Mouse (Mus musculus) hindbrain, postnatal 0 days (tissue): Measurements from ENCODE around the gene Cabcoco1. TPM values are rescaled to one million over a fixed set of nuclear protein-coding genes. Genes with fewer than 3 reads are reported as not detected.
A peak's percentile ranks its signal among the peaks of the same experiment; 100 is the strongest.

Experiments used
- ATAC-seq: fragments of 200-750 bp; cut with Nextera tagmentation; 2 replicates; pipeline ENCODE4 v1.8.0; 2017; ENCODE audit warnings: mild to moderate bottlenecking, moderate TSS enrichment, moderate library complexity
- DNase-seq: peaks from one replicate; pipeline ENCODE4 v3.0.0-alpha.2; 2015; ENCODE audit warnings: low spot score
- H3K27ac ChIP-seq: fragments of 300-500 bp; sonication (generic); 2 replicates; pipeline ENCODE4 v1.5.1; 2014; ENCODE audit warnings: mild to moderate bottlenecking
- H3K27me3 ChIP-seq: fragments of 300-500 bp; sonication (generic); 2 replicates; pipeline ENCODE4 v1.6.1; 2014; ENCODE audit warnings: low read length, mixed read lengths; ENCODE audit not compliant: insufficient read depth
- H3K36me3 ChIP-seq: fragments of 300-500 bp; sonication (generic); 2 replicates; pipeline ENCODE4 v1.6.1; 2014; ENCODE audit warnings: low read length, mixed read lengths; ENCODE audit not compliant: insufficient read depth
- H3K4me1 ChIP-seq: fragments of 300-500 bp; sonication (generic); 2 replicates; pipeline ENCODE4 v1.6.1; 2014; ENCODE audit warnings: antibody characterized with exemption, low read length, mixed read lengths; ENCODE audit not compliant: insufficient read depth
- H3K4me2 ChIP-seq: fragments of 300-500 bp; sonication (generic); 2 replicates; pipeline ENCODE4 v1.6.1; 2014; ENCODE audit warnings: low read depth, mild to moderate bottlenecking, low read length, moderate library complexity, mixed read lengths
- H3K4me3 ChIP-seq: fragments of 300-500 bp; sonication (generic); 2 replicates; pipeline ENCODE4 v1.5.1; 2014; ENCODE audit warnings: low read length
- H3K9ac ChIP-seq: fragments of 300-500 bp; sonication (generic); replicated peaks from 2 replicates; pipeline ENCODE4 v1.6.1; 2014; ENCODE audit warnings: mild to moderate bottlenecking, low read length, moderate library complexity, mixed read lengths
- H3K9me3 ChIP-seq: fragments of 300-500 bp; sonication (generic); 2 replicates; pipeline ENCODE4 v1.6.1; 2016; ENCODE audit warnings: low read length, mixed read lengths
- CTCF ChIP-seq: IDR thresholded peaks from 2 replicates; pipeline ENCODE4 v1.5.1; 2016; ENCODE audit warnings: antibody characterized with exemption, control low read depth, low read depth
- WGBS: fragments of 180-500 bp; shearing (Covaris S2); extraction: QIAGEN DNeasy Blood & Tissue Kit; methylation state at CpG from one replicate; pipeline ENCODE4 v1.1.7; 2014; 5-methylcytosine and 5-hydroxymethylcytosine counted together
- polyA plus RNA-seq: library from polyadenylated mRNA; unstranded; fragments of >200 nt; fragmentation: Nextera tagmentation; extraction: Ambion mirVana; gene quantifications from 2 replicates; pipeline ENCODE4 v1.2.1, GENCODE M21; 2015
- total RNA-seq: library from RNA; depleted of rRNA; stranded (reverse); fragments of >200 nt; gene quantifications from 2 replicates; pipeline ENCODE4 v1.2.3, GENCODE M21; 2014

The Cabcoco1 gene
- total and polyA plus RNA-seq, 2 experiments from 2014 or later = 0.94 to 6.4 TPM

- Histone ChIP-seq H3K4me1 (no peaks in the 10 kb centered on the region), H3K4me2 (no peak overlapping the region), H3K27me3 (no peaks in the 10 kb centered on the region), H3K27ac (no peak overlapping the region), H3K9me3 (no peaks in the 10 kb centered on the region), H3K4me3 (no peak overlapping the region), H3K36me3 (no peaks in the 10 kb centered on the region), H3K9ac (no peak overlapping the region)
- DNase-seq (no peak), ATAC-seq (no peak)
- no peak for TF ChIP-seq CTCF
- 62% methylated on average over 7 of the region's 7 CpGs for WGBS
Measured at GRCm38 (mm10) chr10:68420393-68420920, 121.2 kb downstream of the Cabcoco1 start.

DNA sequence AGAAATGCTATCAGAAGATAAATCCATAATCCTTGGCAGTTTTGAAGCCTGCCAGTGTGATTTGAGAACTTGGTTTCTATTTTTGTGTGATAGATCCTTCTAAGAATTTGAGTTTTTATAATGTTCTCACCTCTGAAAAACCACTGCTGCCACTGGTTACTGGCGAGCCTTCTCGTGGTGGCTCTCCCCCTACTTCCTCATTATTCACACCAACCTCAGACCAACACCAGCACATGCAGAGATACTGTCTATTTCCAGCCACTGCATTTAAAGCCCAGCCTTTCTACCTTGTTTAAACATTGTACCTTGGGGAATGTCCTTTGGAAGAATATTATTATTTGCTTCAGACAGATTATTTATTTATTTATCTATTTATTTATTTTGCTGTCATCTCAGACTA is 121.8 kb downstream of the Cabcoco1 start:
- no peaks in the 10 kb centered on the region for H3K9me3 ChIP-seq
- H3K27ac ChIP-seq = no peak overlapping the region
- no peak for DNase-seq
- no peaks in the 10 kb centered on the region for H3K4me1 ChIP-seq
- H3K27me3 ChIP-seq = no peaks in the 10 kb centered on the region
- no peak for TF ChIP-seq CTCF
- H3K9ac ChIP-seq = no peak overlapping the region
- H3K4me3 ChIP-seq = no peak overlapping the region
- no peak for ATAC-seq
- 56% methylated on average over 2 of the region's 2 CpGs for WGBS
- no peak overlapping the region for H3K4me2 ChIP-seq
- H3K36me3 ChIP-seq = no peaks in the 10 kb centered on the region

DNA sequence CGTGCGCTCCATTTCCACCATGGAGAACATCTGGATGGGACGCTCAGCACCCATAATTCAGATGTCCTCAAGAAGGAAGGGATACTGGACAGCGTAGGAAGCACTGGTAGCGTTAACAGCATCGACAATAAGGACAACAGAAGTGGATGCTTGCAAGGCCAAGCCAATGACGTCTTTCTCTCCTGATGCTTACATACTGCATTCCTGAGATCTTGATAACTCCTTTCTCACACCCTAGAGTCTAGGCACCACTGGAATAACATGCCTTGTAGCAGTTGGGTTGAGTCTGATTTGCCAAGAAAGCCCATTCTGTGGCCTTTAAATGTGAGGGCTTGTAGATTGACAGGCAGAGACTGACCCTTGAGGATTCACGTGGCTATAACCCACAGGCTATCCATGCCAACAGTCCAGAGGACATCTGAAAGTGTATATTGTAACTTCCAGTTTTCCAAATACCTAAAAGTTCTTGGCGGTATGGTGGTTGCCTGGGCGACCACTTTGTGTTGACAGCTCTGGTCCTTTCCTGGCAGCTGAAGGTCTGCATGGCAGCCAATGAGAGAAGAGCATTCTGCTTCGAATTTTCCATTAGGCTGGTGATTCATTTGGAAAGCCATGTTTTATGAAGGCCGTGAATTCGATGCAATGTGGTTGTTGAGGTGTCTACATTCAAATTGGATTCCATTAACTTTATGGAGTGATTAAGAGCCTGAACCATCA is 124.5 kb downstream of the Cabcoco1 start:
- Histone ChIP-seq H3K4me3 (no peak overlapping the region), H3K9ac (no peak overlapping the region), H3K9me3 (no peaks in the 10 kb centered on the region), H3K27me3 (no peaks in the 10 kb centered on the region), H3K4me2 (no peak overlapping the region), H3K36me3 (no peaks in the 10 kb centered on the region), H3K27ac (no peak overlapping the region), H3K4me1 (no peaks in the 10 kb centered on the region)
- no peak for ATAC-seq
- WGBS = 83% methylated on average over 13 of the region's 13 CpGs
- TF ChIP-seq CTCF = no peak
- no peak for DNase-seq

- Histone ChIP-seq H3K27ac (no peak overlapping the region), H3K4me3 (no peak overlapping the region), H3K36me3 (no peaks in the 10 kb centered on the region), H3K9ac (no peak overlapping the region), H3K4me1 (no peaks in the 10 kb centered on the region), H3K9me3 (no peaks in the 10 kb centered on the region), H3K4me2 (no peak overlapping the region), H3K27me3 (no peaks in the 10 kb centered on the region)
- ATAC-seq (no peak), DNase-seq (no peak)
- 76% methylated on average over 4 of the region's 4 CpGs for WGBS
- no peak for TF ChIP-seq CTCF
Measured at GRCm38 (mm10) chr10:68405936-68406335, 135.8 kb downstream of the Cabcoco1 start.

DNA sequence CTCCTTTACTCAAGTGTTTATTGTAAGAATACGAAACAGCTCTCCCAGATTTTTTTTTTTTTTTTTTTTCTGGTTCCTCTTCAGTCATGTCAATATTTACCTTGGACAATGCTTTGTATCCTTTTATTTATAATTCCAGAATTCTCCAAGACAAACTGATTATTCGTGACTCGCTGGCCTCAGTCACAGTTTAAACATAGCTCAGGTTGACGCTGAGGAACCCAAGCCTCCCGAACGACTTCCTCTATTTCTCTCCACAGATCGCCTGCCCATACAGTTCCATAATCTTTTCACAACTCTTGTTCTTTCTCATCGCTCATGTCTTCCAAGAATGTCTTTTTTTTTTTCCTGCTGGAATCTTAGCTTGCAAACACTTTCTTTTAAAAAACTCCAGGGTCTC is 144.9 kb downstream of the Cabcoco1 start:
- no peak for ATAC-seq
- no peak for DNase-seq
- no peak overlapping the region for H3K4me3 ChIP-seq
- 82% methylated on average over 8 of the region's 8 CpGs for WGBS
- no peaks in the 10 kb centered on the region for H3K4me1 ChIP-seq
- H3K27me3 ChIP-seq = no peaks in the 10 kb centered on the region
- no peak for TF ChIP-seq CTCF
- no peak overlapping the region for H3K4me2 ChIP-seq
- no peak overlapping the region for H3K9ac ChIP-seq
- no peak overlapping the region for H3K27ac ChIP-seq
- H3K9me3 ChIP-seq = no peaks in the 10 kb centered on the region
- H3K36me3 ChIP-seq = no peaks in the 10 kb centered on the region

DNA sequence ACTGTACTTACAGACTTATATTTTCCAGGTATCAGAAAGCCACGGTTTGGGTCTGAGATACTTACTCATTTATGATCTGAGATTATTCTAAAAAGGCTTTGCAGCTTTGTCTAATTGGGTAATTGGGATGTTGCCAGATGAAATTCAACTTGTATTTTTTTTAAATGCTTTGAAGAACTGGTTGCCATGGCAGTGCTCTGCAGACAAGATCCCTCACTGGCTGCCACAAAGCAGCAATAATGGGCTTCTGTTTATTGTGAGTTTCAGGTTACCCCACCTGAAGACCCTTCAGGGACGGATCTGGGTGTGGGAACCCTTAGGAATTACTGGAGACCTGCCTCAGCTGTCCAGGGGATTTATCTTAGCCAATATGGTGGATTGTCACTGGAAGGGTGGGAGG is 145.6 kb downstream of the Cabcoco1 start:
- ATAC-seq (no peak), DNase-seq (peak; percentile 60)
- no peak overlapping the region for H3K27ac ChIP-seq
- H3K4me3 ChIP-seq = no peak overlapping the region
- 31% methylated on average over 2 of the region's 2 CpGs for WGBS
- H3K4me1 ChIP-seq = no peaks in the 10 kb centered on the region
- H3K36me3 ChIP-seq = no peaks in the 10 kb centered on the region
- no peak overlapping the region for H3K9ac ChIP-seq
- no peak for TF ChIP-seq CTCF
- no peaks in the 10 kb centered on the region for H3K27me3 ChIP-seq
- no peaks in the 10 kb centered on the region for H3K9me3 ChIP-seq
- no peak overlapping the region for H3K4me2 ChIP-seq

- no peak overlapping the region for H3K9ac ChIP-seq
- no peaks in the 10 kb centered on the region for H3K4me1 ChIP-seq
- H3K9me3 ChIP-seq = no peaks in the 10 kb centered on the region
- no peak overlapping the region for H3K4me3 ChIP-seq
- H3K27me3 ChIP-seq = no peaks in the 10 kb centered on the region
- no peak overlapping the region for H3K27ac ChIP-seq
- 61% methylated on average over 4 of the region's 4 CpGs for WGBS
- no peak for ATAC-seq
- H3K4me2 ChIP-seq = no peak overlapping the region
- DNase-seq = no peak
- H3K36me3 ChIP-seq = no peaks in the 10 kb centered on the region
- TF ChIP-seq CTCF = no peak
Measured at GRCm38 (mm10) chr10:68391640-68392039, 150.1 kb downstream of the Cabcoco1 start.
